In the genomic region with DNA sequence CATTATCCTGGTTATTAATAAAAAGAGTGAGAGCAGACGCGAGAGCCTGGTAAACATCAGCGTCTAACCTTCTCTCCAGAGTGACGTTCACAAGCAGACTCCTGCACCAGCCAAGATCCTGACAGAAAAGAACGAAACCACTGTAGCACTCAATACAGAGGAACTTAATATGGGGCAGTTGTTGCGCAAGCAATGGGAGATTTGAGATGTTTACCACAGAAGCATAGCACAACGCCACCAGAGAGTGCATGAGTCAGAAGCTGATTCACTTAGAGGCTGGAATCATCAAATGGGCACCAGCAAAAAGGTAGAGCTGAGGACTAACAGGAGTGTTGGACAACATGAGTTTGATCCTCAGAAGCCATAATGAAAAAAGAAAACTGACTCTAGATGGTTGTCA, we compare ENCODE assay signal across 19 mouse cellular contexts.
DNase-seq lines count a peak whose midpoint lies in the region; ATAC-seq and TF ChIP-seq lines count a peak whose summit lies in the region.
"Had no signal": no experiment of that assay in that cellular context is flagged by ENCODE, and none has a peak within 500 bp of the region (broad histone marks: within the 10 kb centered on the region; RNA-seq: fewer than 3 reads in every experiment).

No protein-coding gene starts in this region.

- H3K4me2 ChIP-seq in heart, embryonic 11.5 days, result no peak overlapping the region
- no peak overlapping the region for H3K4me2 ChIP-seq in midbrain, embryonic 11.5 days
- no peak overlapping the region for H3K4me2 ChIP-seq in midbrain, postnatal 0 days (ENCODE audit: low read depth, low read length, poor library complexity, severe bottlenecking)

- peak; percentile 13 to 58 for DNase-seq in heart, adult 18-20 months
- DNase-seq in midbrain, embryonic 11.5 days (ENCODE audit: low spot score, missing footprints), result peak; percentile 21
- DNase-seq in midbrain, postnatal 0 days (ENCODE audit: low spot score), result no peak
- DNase-seq in gastrocnemius, postnatal 36 days, result no peak
- no peak for DNase-seq in left cerebral cortex, adult 11 months (ENCODE audit: low spot score)
- DNase-seq: adrenal gland, postnatal 36 days; cerebellum, adult 11-12 months; heart, postnatal 4 days; kidney, adult 9 months; liver; lung, adult 2 months; right cerebral cortex, postnatal 14 days; thymus, postnatal 36 days had no signal

- TF ChIP-seq CTCF in midbrain, postnatal 0 days (IDR thresholded peaks at IDR 0.05), result no peak

- no peaks in the 10 kb centered on the region for H3K9me3 ChIP-seq in heart, embryonic 11.5 days (replicated peaks; ENCODE audit: control insufficient read depth, low read length)
- H3K9me3 ChIP-seq in midbrain, embryonic 11.5 days (ENCODE audit: control insufficient read depth, low read length), result no peaks in the 10 kb centered on the region; the same call in 1 of the 2 replicates
- H3K9me3 ChIP-seq in midbrain, postnatal 0 days (ENCODE audit: low read length), result peaks cover 9% of the 10 kb centered on the region; the same call in 1 of the 2 replicates
- H3K9me3 ChIP-seq: G1E; midbrain, embryonic 10.5 days had no signal

- no peaks in the 10 kb centered on the region for H3K79me2 ChIP-seq in macrophage (ENCODE audit: inconsistent target)

- no peak overlapping the region for H3K27ac ChIP-seq in heart, embryonic 11.5 days (ENCODE audit: low read depth, low read length)
- H3K27ac ChIP-seq in midbrain, embryonic 11.5 days (ENCODE audit: low read depth, low read length), result no peak overlapping the region
- H3K27ac ChIP-seq in midbrain, postnatal 0 days (ENCODE audit: low read depth, low read length), result no peak overlapping the region
- H3K27ac ChIP-seq in macrophage, result 0 out of 2 replicates have a peak overlapping the region, but pooled peaks have one; percentile 12
- H3K27ac ChIP-seq: heart, adult 2 months; midbrain, embryonic 10.5 days had no signal

- intact Hi-C loops in gastrocnemius, postnatal 36 days (cut with DNase I), result no loop called here

- no peaks in the 10 kb centered on the region for H3K4me1 ChIP-seq in heart, embryonic 11.5 days (ENCODE audit: control insufficient read depth, insufficient read depth, low read length)
- 0 out of 2 replicates have a peak, but pooled peaks cover 2% of the 10 kb centered on the region for H3K4me1 ChIP-seq in midbrain, embryonic 11.5 days (ENCODE audit: control insufficient read depth, insufficient read depth, low read length)
- H3K4me1 ChIP-seq in midbrain, postnatal 0 days (ENCODE audit: insufficient read depth, low read length), result no peaks in the 10 kb centered on the region

- H3K4me3 ChIP-seq in heart, embryonic 11.5 days (ENCODE audit: low read depth, low read length), result no peak overlapping the region
- no peak overlapping the region for H3K4me3 ChIP-seq in midbrain, embryonic 11.5 days (ENCODE audit: low read depth, low read length)
- no peak overlapping the region for H3K4me3 ChIP-seq in midbrain, postnatal 0 days (ENCODE audit: low read depth, low read length)
- no peak overlapping the region for H3K4me3 ChIP-seq in macrophage (ENCODE audit: inconsistent target)
- H3K4me3 ChIP-seq: heart, adult 2 months; midbrain, embryonic 10.5 days had no signal

- no peak overlapping the region for H3K9ac ChIP-seq in heart, embryonic 11.5 days (ENCODE audit: low read depth, low read length)
- H3K9ac ChIP-seq in midbrain, embryonic 11.5 days (ENCODE audit: low read length), result no peak overlapping the region
- H3K9ac ChIP-seq in midbrain, postnatal 0 days (replicated peaks; ENCODE audit: low read length, poor library complexity, severe bottlenecking), result no peak overlapping the region

- no peaks in the 10 kb centered on the region for H3K27me3 ChIP-seq in heart, embryonic 11.5 days (ENCODE audit: control insufficient read depth, insufficient read depth, low read length)
- no peaks in the 10 kb centered on the region for H3K27me3 ChIP-seq in midbrain, embryonic 11.5 days (ENCODE audit: control insufficient read depth, insufficient read depth, low read length)
- peaks cover 7% of the 10 kb centered on the region; the same call in 1 of the 2 replicates for H3K27me3 ChIP-seq in midbrain, postnatal 0 days (ENCODE audit: insufficient read depth, low read length)

- 87% methylated on average over 7 of the region's 7 CpGs for WGBS in heart, embryonic 11.5 days (ENCODE audit: insufficient replicate concordance)
- 94% methylated on average over 7 of the region's 7 CpGs for WGBS in midbrain, embryonic 11.5 days
- 85% methylated on average over 7 of the region's 7 CpGs for WGBS in midbrain, postnatal 0 days
- WGBS in macrophage (ENCODE audit: missing documents), result 36% methylated on average over 7 of the region's 7 CpGs

- no peak for ATAC-seq in heart, embryonic 11.5 days (replicated peaks; ENCODE audit: insufficient number of reproducible peaks, low FRiP score, low TSS enrichment)
- ATAC-seq in midbrain, embryonic 11.5 days (ENCODE audit: low FRiP score), result no peak
- ATAC-seq in midbrain, postnatal 0 days (ENCODE audit: low FRiP score), result no peak
- ATAC-seq: forebrain, embryonic 14.5 days had no signal

- H3K36me3 ChIP-seq in heart, embryonic 11.5 days (ENCODE audit: control insufficient read depth, insufficient read depth, low read length), result no peaks in the 10 kb centered on the region
- H3K36me3 ChIP-seq in midbrain, embryonic 11.5 days (ENCODE audit: control insufficient read depth, insufficient read depth, low read length), result no peaks in the 10 kb centered on the region
- no peaks in the 10 kb centered on the region for H3K36me3 ChIP-seq in midbrain, postnatal 0 days (ENCODE audit: insufficient read depth, low read length)
- H3K36me3 ChIP-seq in macrophage (ENCODE audit: inconsistent target), result no peaks in the 10 kb centered on the region
- H3K36me3 ChIP-seq: G1E had no signal

Comparison
In these comparisons a context has a peak if more than half of its experiments do, and no peak if none do; other contexts are left out.
1. DNase-seq: peak in heart, adult 18-20 months (2 of 2) and midbrain, embryonic 11.5 days (single experiment); none in midbrain, postnatal 0 days (single experiment), gastrocnemius, postnatal 36 days (0 of 2) and left cerebral cortex, adult 11 months (single experiment).